Mouse (Mus musculus) ES-E14 (cell line): ENCODE measurements around the gene Tbc1d10b.

Experiments
- CHD2 ChIP-seq: IDR thresholded peaks from 2 replicates; pipeline ENCODE4 v1.6.1; 2014; ENCODE audit warnings: mild to moderate bottlenecking, low read depth, low read length, inconsistent platforms
- HCFC1 ChIP-seq: IDR thresholded peaks from 2 replicates; pipeline ENCODE4 v1.6.1; 2012; ENCODE audit warnings: low read length, inconsistent platforms, borderline replicate concordance; ENCODE audit not compliant: insufficient read depth
- MAFK ChIP-seq: IDR thresholded peaks from 2 replicates; pipeline ENCODE4 v1.6.1; 2014; ENCODE audit warnings: mild to moderate bottlenecking, low read depth, low read length, inconsistent platforms; ENCODE audit not compliant: insufficient read depth

GRCm38 (mm10) chr7:127233765-127234164 lies 25.5 kb upstream of the Tbc1d10b start:
- TF ChIP-seq HCFC1 (no peak), CHD2 (no peak), MAFK (no peak)
